Mouse (Mus musculus) cerebellum, adult 18-20 months (tissue): ENCODE results near the gene Btbd11.
"Not testable (repeated sequence)": the region's sequence is repeated elsewhere in the genome, so short reads cannot be mapped to it uniquely, and the experiment has no call there.

ENCODE experiments used
- DNase-seq, 2 experiments: peaks; one replicate each; pipeline ENCODE4 v3.0.0; 2021

Btbd11 gene

GRCm38 (mm10) chr10:85694429-85694828, 307.8 kb downstream of the Btbd11 start:
- not testable (repeated sequence) for DNase-seq

GRCm38 (mm10) chr10:85699721-85700120, 313.1 kb downstream of the Btbd11 start:
- no peak for DNase-seq

GRCm38 (mm10) chr10:85709790-85710189, 323.2 kb downstream of the Btbd11 start:
- not testable (repeated sequence) for DNase-seq
